Mouse (Mus musculus): ENCODE data around the gene Kdm4a.

The Kdm4a gene

GRCm38 (mm10) chr4:118179467-118180300, at the start of gene Kdm4a:
TSS of gene Kdm4a (minus strand) at chr4:118180043.
- peak; percentile 95 for DNase-seq

GRCm38 (mm10) chr4:118229035-118229770, 49.4 kb upstream of the Kdm4a start:
- DNase-seq, result no peak

- no peak for DNase-seq
Observed at GRCm38 (mm10) chr4:118227398-118227797, 47.6 kb upstream of the Kdm4a start.

- peak; percentile 37 for DNase-seq
Observed at GRCm38 (mm10) chr4:118221261-118221660, 41.4 kb upstream of the Kdm4a start.

- DNase-seq, result no peak
Observed at GRCm38 (mm10) chr4:118220756-118221155, 40.9 kb upstream of the Kdm4a start.

GRCm38 (mm10) chr4:118219487-118219886, 39.6 kb upstream of the Kdm4a start:
- DNase-seq, result no peak

- DNase-seq, result no peak
Observed at GRCm38 (mm10) chr4:118218521-118218920, 38.7 kb upstream of the Kdm4a start.

- peak; percentile 57 for DNase-seq
Observed at GRCm38 (mm10) chr4:118216726-118217595, 37.1 kb upstream of the Kdm4a start.

GRCm38 (mm10) chr4:118214891-118215290, 35.0 kb upstream of the Kdm4a start:
- DNase-seq, result no peak

GRCm38 (mm10) chr4:118206918-118207640, 27.2 kb upstream of the Kdm4a start:
- DNase-seq, result no peak

GRCm38 (mm10) chr4:118205906-118206305, 26.1 kb upstream of the Kdm4a start:
- DNase-seq, result no peak

- no peak for DNase-seq
Observed at GRCm38 (mm10) chr4:118199093-118199492, 19.2 kb upstream of the Kdm4a start.

GRCm38 (mm10) chr4:118198606-118199005, 18.8 kb upstream of the Kdm4a start:
- no peak for DNase-seq

- no peak for DNase-seq
Observed at GRCm38 (mm10) chr4:118196185-118196584, 16.3 kb upstream of the Kdm4a start.

GRCm38 (mm10) chr4:118180301-118181080, 648 bp upstream of the Kdm4a start:
- no peak for DNase-seq

- peak; percentile 7 for DNase-seq
Observed at GRCm38 (mm10) chr4:118178952-118179466, 834 bp downstream of the Kdm4a start.

GRCm38 (mm10) chr4:118172461-118172860, 7.4 kb downstream of the Kdm4a start:
- DNase-seq, result no peak

- peak; percentile 37 for DNase-seq
Observed at GRCm38 (mm10) chr4:118171006-118171405, 8.8 kb downstream of the Kdm4a start.

GRCm38 (mm10) chr4:118162123-118162522, 17.7 kb downstream of the Kdm4a start:
- no peak for DNase-seq

- no peak for DNase-seq
Observed at GRCm38 (mm10) chr4:118157666-118158065, 22.2 kb downstream of the Kdm4a start.

- DNase-seq, result no peak
Observed at GRCm38 (mm10) chr4:118156559-118156958, 23.3 kb downstream of the Kdm4a start.
